Mouse (Mus musculus) gastrocnemius, postnatal 10 days (tissue): Measurements from ENCODE around the gene Zfp367. TPM values are rescaled to one million over a fixed set of nuclear protein-coding genes. Genes with fewer than 3 reads are reported as not detected.

Experiments used
- DNase-seq: peaks from one replicate; pipeline ENCODE4 v3.0.0; 2021; ENCODE audit warnings: mixed read lengths
- total RNA-seq, 2 experiments: library from RNA; stranded (reverse); gene quantifications; 2 replicates each; pipeline ENCODE4 v1.2.3; 2021

The Zfp367 gene
- total RNA-seq, 2 experiments from 2014 or later: 9.8 to 12.5 TPM

DNA sequence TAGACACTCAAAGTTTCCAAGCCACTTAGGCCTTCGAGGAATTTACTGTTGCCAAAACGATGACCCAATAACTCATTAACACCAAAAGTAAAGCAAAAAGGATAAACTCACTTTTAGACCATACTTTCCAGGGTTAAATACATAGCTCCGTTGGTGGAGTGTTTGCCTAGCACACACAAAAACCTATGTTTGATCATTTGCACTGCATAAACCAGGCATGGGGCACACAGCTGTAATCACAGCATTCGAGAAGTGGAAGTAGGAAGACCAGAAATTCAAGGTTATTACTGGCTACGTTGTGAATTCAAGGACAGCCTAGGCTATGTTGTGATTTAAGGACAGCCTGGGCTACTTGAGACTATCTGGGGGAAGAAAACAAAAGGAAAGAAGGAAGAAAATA is 62.7 kb downstream of the Zfp367 start:
- DNase-seq: no peak

DNA sequence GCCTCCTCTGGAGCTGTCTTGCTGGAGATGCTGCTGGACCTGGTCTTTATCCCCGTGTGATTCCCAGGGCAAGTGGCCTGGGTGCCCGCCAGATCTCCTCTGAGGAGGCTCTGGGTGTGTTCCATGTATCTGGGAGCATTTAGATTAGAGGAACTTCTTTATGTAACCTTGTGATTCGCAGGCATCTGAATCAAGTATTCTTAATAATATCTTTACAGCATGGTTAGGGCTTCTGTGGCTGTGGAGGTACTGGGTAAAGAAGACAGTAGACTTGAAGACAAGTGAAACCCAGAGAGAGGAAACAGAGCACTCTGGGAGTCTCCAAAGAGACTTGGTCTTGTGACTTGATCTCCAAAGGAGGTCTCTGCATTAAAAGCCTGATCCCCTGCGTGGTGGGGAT is 63.9 kb downstream of the Zfp367 start, which contains the start of gene Hsd17b3:
Gene Hsd17b3 (minus strand): TSS at position 101 of the 400 bp plus-strand sequence.
- no peak for DNase-seq

DNA sequence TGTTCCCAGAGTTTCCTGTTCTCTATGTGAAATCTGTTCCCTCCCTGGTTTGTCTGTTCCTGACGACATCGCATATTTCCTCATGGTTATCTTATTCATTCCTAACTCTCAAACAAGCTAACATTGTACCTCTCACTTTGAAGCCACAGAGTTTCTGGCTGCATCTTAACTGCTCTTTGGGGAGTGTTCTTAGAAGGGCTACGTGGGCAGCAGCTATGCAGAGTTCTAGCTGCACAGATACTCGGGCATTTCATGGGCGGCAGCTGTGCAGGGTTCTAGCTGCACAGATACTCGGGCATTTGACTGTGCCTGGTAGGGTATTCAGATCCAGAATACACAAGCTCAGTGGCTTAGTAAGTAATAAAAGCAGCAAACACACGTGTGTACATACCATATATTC is 64.9 kb downstream of the Zfp367 start:
- no peak for DNase-seq

DNA sequence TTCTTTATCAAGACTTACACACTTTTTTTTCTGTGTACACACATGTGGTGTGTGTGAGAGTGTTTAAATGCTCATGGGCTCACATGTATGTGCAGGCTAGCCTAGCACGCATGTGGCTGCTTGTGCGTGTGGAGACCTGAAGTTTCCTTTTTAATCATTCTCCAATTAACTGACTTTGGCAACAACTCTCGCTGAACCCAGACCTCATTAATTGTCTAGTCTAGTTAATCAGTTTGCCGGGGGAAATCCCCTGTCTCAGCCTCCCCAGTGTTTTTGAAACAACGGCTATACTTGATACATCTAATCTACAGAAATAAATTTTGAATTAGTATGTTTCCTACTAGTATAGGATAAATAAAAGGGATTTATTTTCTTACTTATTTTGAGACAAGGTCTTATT is 67.0 kb downstream of the Zfp367 start:
- no peak for DNase-seq

DNA sequence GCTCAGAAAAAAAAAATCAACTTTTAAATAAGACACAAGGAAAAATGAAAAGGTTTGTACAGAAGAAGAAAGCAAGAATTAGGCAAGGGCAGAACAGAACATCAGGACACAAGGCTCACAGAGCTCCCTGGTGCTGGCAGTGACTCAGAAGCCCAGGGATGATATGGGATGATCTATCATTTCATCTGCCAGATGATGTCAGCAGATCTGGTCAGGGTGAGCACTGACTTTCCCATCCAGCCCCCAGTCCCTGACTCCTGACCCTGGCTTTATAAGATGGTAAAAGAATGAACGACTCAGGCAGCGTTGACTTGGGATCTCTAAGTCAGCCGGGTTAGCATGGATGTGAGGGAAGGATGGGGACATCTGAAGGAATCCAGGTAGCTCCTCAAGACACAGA is 69.7 kb downstream of the Zfp367 start:
- DNase-seq: no peak

Other genes starting within 250 kb of the Zfp367 start
- not detected for gene Hsd17b3, start 64.0 kb downstream of the Zfp367 start, total RNA-seq
- 1 to 10 TPM; 1.3 to 1.8 TPM for gene Slc35d2, start 23.8 kb downstream of the Zfp367 start, total RNA-seq
- 10 to 100 TPM; 22.9 to 25.5 TPM for gene Habp4, start 8.6 kb upstream of the Zfp367 start, total RNA-seq
- 1 to 10 TPM; 4.5 to 6.8 TPM for gene Cdc14b, start 122.1 kb upstream of the Zfp367 start, total RNA-seq
- gene Aaed1, start 159.5 kb upstream of the Zfp367 start, total RNA-seq: 10 to 100 TPM; 32.2 to 37.2 TPM
- 100 to 1,000 TPM; 145 to 162 TPM for gene Ctsl, start 217.7 kb upstream of the Zfp367 start, total RNA-seq